Mouse (Mus musculus): ENCODE measurements around the gene Gli2. TPM values are rescaled to one million over a fixed set of nuclear protein-coding genes. Genes with fewer than 3 reads are reported as not detected.

Gli2 gene
- 1 to 10 TPM; 3.7 to 7.0 (median 5.0) TPM for total RNA-seq (2022)

GRCm38 (mm10) chr1:119053402-119053841 is at the start of gene Gli2:
Gene Gli2 (minus strand): TSS chr1:119053619.
- peak; percentile 73 to 85 for DNase-seq (ENCODE audit: low spot score in 2 of 2)

GRCm38 (mm10) chr1:119097921-119098521 is 44.6 kb upstream of the Gli2 start:
- no peak for DNase-seq (ENCODE audit: low spot score in 2 of 2)

- peak; percentile 44 to 77 for DNase-seq (ENCODE audit: low spot score in 2 of 2)
Measured at GRCm38 (mm10) chr1:119093739-119094138, 40.3 kb upstream of the Gli2 start.

- DNase-seq (ENCODE audit: low spot score in 2 of 2), result no peak
Measured at GRCm38 (mm10) chr1:119089887-119090620, 36.6 kb upstream of the Gli2 start.

GRCm38 (mm10) chr1:119087539-119087938 is 34.1 kb upstream of the Gli2 start:
- DNase-seq (ENCODE audit: low spot score in 2 of 2), result peak; percentile 54 to 85

GRCm38 (mm10) chr1:119085771-119086170 is 32.4 kb upstream of the Gli2 start:
- no peak for DNase-seq (ENCODE audit: low spot score in 2 of 2)

GRCm38 (mm10) chr1:119083468-119083921 is 30.1 kb upstream of the Gli2 start:
- DNase-seq (ENCODE audit: low spot score in 2 of 2), result peak in 1 of 2 experiments; percentile 57

- peak; percentile 16 to 61 for DNase-seq (ENCODE audit: low spot score in 2 of 2)
Measured at GRCm38 (mm10) chr1:119082231-119082991, 29.0 kb upstream of the Gli2 start.

- no peak for DNase-seq (ENCODE audit: low spot score in 2 of 2)
Measured at GRCm38 (mm10) chr1:119077933-119078332, 24.5 kb upstream of the Gli2 start.

- DNase-seq (ENCODE audit: low spot score in 2 of 2), result no peak
Measured at GRCm38 (mm10) chr1:119076333-119076732, 22.9 kb upstream of the Gli2 start.

GRCm38 (mm10) chr1:119075916-119076315 is 22.5 kb upstream of the Gli2 start:
- no peak for DNase-seq (ENCODE audit: low spot score in 2 of 2)

- DNase-seq (ENCODE audit: low spot score in 2 of 2), result no peak
Measured at GRCm38 (mm10) chr1:119075500-119075899, 22.1 kb upstream of the Gli2 start.

GRCm38 (mm10) chr1:119074910-119075309 is 21.5 kb upstream of the Gli2 start:
- DNase-seq (ENCODE audit: low spot score in 2 of 2), result no peak

- DNase-seq (ENCODE audit: low spot score in 2 of 2), result no peak
Measured at GRCm38 (mm10) chr1:119073876-119074275, 20.5 kb upstream of the Gli2 start.

GRCm38 (mm10) chr1:119064892-119065671 is 11.7 kb upstream of the Gli2 start:
- no peak for DNase-seq (ENCODE audit: low spot score in 2 of 2)

GRCm38 (mm10) chr1:119056491-119056890 is 3.1 kb upstream of the Gli2 start:
- DNase-seq (ENCODE audit: low spot score in 2 of 2), result no peak

GRCm38 (mm10) chr1:119055801-119056200 is 2.4 kb upstream of the Gli2 start:
- DNase-seq (ENCODE audit: low spot score in 2 of 2), result no peak

GRCm38 (mm10) chr1:119054468-119054867 is 1.0 kb upstream of the Gli2 start:
- DNase-seq (ENCODE audit: low spot score in 2 of 2), result no peak

GRCm38 (mm10) chr1:119053872-119054354 is 494 bp upstream of the Gli2 start:
- DNase-seq (ENCODE audit: low spot score in 2 of 2), result no peak

- no peak for DNase-seq (ENCODE audit: low spot score in 2 of 2)
Measured at GRCm38 (mm10) chr1:119052631-119053177, 715 bp downstream of the Gli2 start.

All from layer of hippocampus, adult 8-10 months (tissue).